ENCODE assay signal across 13 mouse cellular contexts in genomic region chr19:47348395-47349016, GRCm38 (mm10).
DNase-seq lines count a peak whose midpoint lies in the region; ATAC-seq and TF ChIP-seq lines count a peak whose summit lies in the region.
"Had no signal": no experiment of that assay in that cellular context is flagged by ENCODE, and none has a peak within 500 bp of the region (broad histone marks: within the 10 kb centered on the region; RNA-seq: fewer than 3 reads in every experiment).

No protein-coding gene starts in this region.

- no peaks in the 10 kb centered on the region for H3K36me3 ChIP-seq in hindbrain, embryonic 14.5 days (replicated peaks; ENCODE audit: control insufficient read depth, insufficient read depth)
- H3K36me3 ChIP-seq in hindbrain, embryonic 12.5 days: no peaks in the 10 kb centered on the region
- H3K36me3 ChIP-seq in stomach, postnatal 0 days (ENCODE audit: control insufficient read depth, insufficient read depth, low read length): no peaks in the 10 kb centered on the region
- H3K36me3 ChIP-seq in heart, embryonic 11.5 days (ENCODE audit: control insufficient read depth, insufficient read depth, low read length): no peaks in the 10 kb centered on the region
- H3K36me3 ChIP-seq: G1E; neural tube, embryonic 15.5 days had no signal

- no peak for TF ChIP-seq EP300 in stomach, postnatal 0 days (optimal IDR thresholded peaks at IDR 0.05)

- H3K4me3 ChIP-seq in hindbrain, embryonic 14.5 days (replicated peaks; ENCODE audit: low read length): no peak overlapping the region
- no peak overlapping the region for H3K4me3 ChIP-seq in hindbrain, embryonic 12.5 days
- H3K4me3 ChIP-seq in stomach, postnatal 0 days (ENCODE audit: low read depth, low read length): no peak overlapping the region
- H3K4me3 ChIP-seq in heart, embryonic 11.5 days (ENCODE audit: low read depth, low read length): no peak overlapping the region
- H3K4me3 ChIP-seq: limb, embryonic 15.5 days; neural tube, embryonic 15.5 days had no signal

- H3K9ac ChIP-seq in hindbrain, embryonic 14.5 days: no peak overlapping the region
- H3K9ac ChIP-seq in hindbrain, embryonic 12.5 days: no peak overlapping the region
- H3K9ac ChIP-seq in stomach, postnatal 0 days (ENCODE audit: low read length): no peak overlapping the region
- H3K9ac ChIP-seq in heart, embryonic 11.5 days (ENCODE audit: low read depth, low read length): no peak overlapping the region
- H3K9ac ChIP-seq: limb, embryonic 15.5 days; neural tube, embryonic 15.5 days had no signal

- H3K27ac ChIP-seq in hindbrain, embryonic 14.5 days: no peak overlapping the region
- H3K27ac ChIP-seq in hindbrain, embryonic 12.5 days: no peak overlapping the region
- H3K27ac ChIP-seq in stomach, postnatal 0 days (replicated peaks): no peak overlapping the region
- no peak overlapping the region for H3K27ac ChIP-seq in heart, embryonic 11.5 days (ENCODE audit: low read depth, low read length)
- H3K27ac ChIP-seq: limb, embryonic 15.5 days; macrophage; neural tube, embryonic 15.5 days had no signal

- H3K4me1 ChIP-seq in hindbrain, embryonic 14.5 days (replicated peaks; ENCODE audit: control insufficient read depth, insufficient read depth, low read length): 0 out of 2 replicates have a peak, but pooled peaks cover 1% of the 10 kb centered on the region
- peaks cover 7% of the 10 kb centered on the region for H3K4me1 ChIP-seq in hindbrain, embryonic 12.5 days
- H3K4me1 ChIP-seq in stomach, postnatal 0 days (replicated peaks; ENCODE audit: control insufficient read depth, insufficient read depth): 0 out of 2 replicates have a peak, but pooled peaks cover 2% of the 10 kb centered on the region
- H3K4me1 ChIP-seq in heart, embryonic 11.5 days (ENCODE audit: control insufficient read depth, insufficient read depth, low read length): peaks cover 15% of the 10 kb centered on the region

- TF ChIP-seq CTCF in stomach, postnatal 0 days (IDR thresholded peaks at IDR 0.05; ENCODE audit: low read depth): 0 out of 2 replicates have a peak, but pooled peaks have one; percentile 2

- no peak overlapping the region for H3K4me2 ChIP-seq in hindbrain, embryonic 14.5 days (replicated peaks)
- H3K4me2 ChIP-seq in hindbrain, embryonic 12.5 days (replicated peaks): no peak overlapping the region
- no peak overlapping the region for H3K4me2 ChIP-seq in stomach, postnatal 0 days (replicated peaks; ENCODE audit: low read depth)
- H3K4me2 ChIP-seq in heart, embryonic 11.5 days: no peak overlapping the region
- H3K4me2 ChIP-seq: limb, embryonic 15.5 days; neural tube, embryonic 15.5 days had no signal

- peak; percentile 44 for DNase-seq in cerebellum, adult 9-11 months
- DNase-seq in cerebellum, adult 11 months: no peak
- no peak for DNase-seq in hindbrain, embryonic 14.5 days (ENCODE audit: low spot score)
- peak; percentile 61 for DNase-seq in ovary, postnatal 36 days (ENCODE audit: low spot score)
- DNase-seq in ovary, postnatal 10 days (ENCODE audit: low spot score): no peak
- no peak for DNase-seq in stomach, postnatal 0 days (ENCODE audit: low spot score)
- DNase-seq: lung, adult 18-20 months had no signal

- WGBS in hindbrain, embryonic 14.5 days: 76% methylated on average over 14 of the region's 14 CpGs
- WGBS in hindbrain, embryonic 12.5 days: 85% methylated on average over 14 of the region's 14 CpGs
- 75% methylated on average over 14 of the region's 14 CpGs for WGBS in stomach, postnatal 0 days
- WGBS in heart, embryonic 11.5 days (ENCODE audit: insufficient replicate concordance): 86% methylated on average over 14 of the region's 14 CpGs

- H3K9me3 ChIP-seq in hindbrain, embryonic 14.5 days (ENCODE audit: control insufficient read depth, low read length): no peaks in the 10 kb centered on the region
- no peaks in the 10 kb centered on the region for H3K9me3 ChIP-seq in hindbrain, embryonic 12.5 days (replicated peaks)
- H3K9me3 ChIP-seq in stomach, postnatal 0 days (ENCODE audit: control insufficient read depth, low read length): no peaks in the 10 kb centered on the region
- H3K9me3 ChIP-seq in heart, embryonic 11.5 days (replicated peaks; ENCODE audit: control insufficient read depth, low read length): no peaks in the 10 kb centered on the region
- H3K9me3 ChIP-seq: G1E; limb, embryonic 15.5 days; neural tube, embryonic 15.5 days had no signal

- ATAC-seq in hindbrain, embryonic 14.5 days (ENCODE audit: low FRiP score): 0 out of 2 replicates have a peak, but pooled peaks have one; percentile 33
- no peak for ATAC-seq in hindbrain, embryonic 12.5 days (ENCODE audit: low FRiP score)
- peak; percentile 13; the same call in 1 of the 2 replicates for ATAC-seq in stomach, postnatal 0 days (ENCODE audit: low FRiP score, low TSS enrichment)
- no peak for ATAC-seq in heart, embryonic 11.5 days (replicated peaks; ENCODE audit: insufficient number of reproducible peaks, low FRiP score, low TSS enrichment)

- H3K27me3 ChIP-seq in hindbrain, embryonic 14.5 days (ENCODE audit: control insufficient read depth, insufficient read depth, low read length): peaks cover 14% of the 10 kb centered on the region
- peaks cover 22% of the 10 kb centered on the region for H3K27me3 ChIP-seq in hindbrain, embryonic 12.5 days
- no peaks in the 10 kb centered on the region for H3K27me3 ChIP-seq in stomach, postnatal 0 days (ENCODE audit: control insufficient read depth, insufficient read depth, low read length)
- peaks cover 11% of the 10 kb centered on the region; the same call in 1 of the 2 replicates for H3K27me3 ChIP-seq in heart, embryonic 11.5 days (ENCODE audit: control insufficient read depth, insufficient read depth, low read length)

Comparison
In these comparisons a context has a peak if more than half of its experiments do, and no peak if none do; other contexts are left out.
1. DNase-seq: peak in cerebellum, adult 9-11 months (single experiment) and ovary, postnatal 36 days (single experiment); none in cerebellum, adult 11 months (single experiment), hindbrain, embryonic 14.5 days (single experiment), ovary, postnatal 10 days (single experiment) and stomach, postnatal 0 days (single experiment).
2. ATAC-seq: peak in hindbrain, embryonic 14.5 days (single experiment) and stomach, postnatal 0 days (single experiment); none in hindbrain, embryonic 12.5 days (single experiment) and heart, embryonic 11.5 days (single experiment).